Mouse (Mus musculus) left cerebral cortex, postnatal 10 days (tissue): Measurements from ENCODE around the gene Tmem178. TPM values are rescaled to one million over a fixed set of nuclear protein-coding genes. Genes with fewer than 3 reads are reported as not detected.
"Not testable (repeated sequence)": the region's sequence is repeated elsewhere in the genome, so short reads cannot be mapped to it uniquely, and the experiment has no call there.

ENCODE experiments used
- DNase-seq, 2 experiments: peaks; one replicate each; pipeline ENCODE4 v3.0.0; 2021 to 2022; ENCODE audit warnings: low spot score in 2 of 2, mixed read lengths in 1 of 2; ENCODE audit errors: extremely low spot score in 1 of 2
- intact Hi-C: fragments of 180-260 bp; cut with DNase I; formaldehyde crosslinking; loops from one replicate; pipeline ENCODE4 v1.15.1; 2025
- total RNA-seq, 2 experiments: library from RNA; stranded (reverse); gene quantifications; 2 replicates each; pipeline ENCODE4 v1.2.3; 2021

The Tmem178 gene
- total RNA-seq, 2 experiments from 2014 or later = 77.1 to 80.7 TPM

- no peak for DNase-seq
- intact Hi-C loops = loop anchor here (10.0 kb wide), 1 partner anchor 135 kb away; no protein-coding TSS in a partner anchor
Observed at GRCm38 (mm10) chr17:80939833-80940232, 4.6 kb upstream of the Tmem178 start.

- DNase-seq = no peak
- intact Hi-C loops = loop anchor here (10.0 kb wide), 1 partner anchor 137 kb away; no protein-coding TSS in a partner anchor
Observed at GRCm38 (mm10) chr17:80941857-80942256, 2.6 kb upstream of the Tmem178 start.

GRCm38 (mm10) chr17:80943835-80944529 is 450 bp upstream of the Tmem178 start:
- intact Hi-C loops = loop anchor here (10.0 kb wide), 1 partner anchor 139 kb away; no protein-coding TSS in a partner anchor
- no peak for DNase-seq

GRCm38 (mm10) chr17:80945510-80945909 is 1.1 kb downstream of the Tmem178 start:
- intact Hi-C loops = loop anchor here (5.0 to 10.0 kb wide), 2 partner anchors 37 to 141 kb away; no protein-coding TSS in a partner anchor

GRCm38 (mm10) chr17:80946091-80946885 is 1.9 kb downstream of the Tmem178 start:
- DNase-seq = no peak

More at GRCm38 (mm10) chr17:80945510-80945909, 1.1 kb downstream of the Tmem178 start:
- DNase-seq = not testable (repeated sequence)

GRCm38 (mm10) chr17:80947075-80947960 is 2.9 kb downstream of the Tmem178 start:
- intact Hi-C loops = loop anchor here (5.0 to 10.0 kb wide), 2 partner anchors 35 to 143 kb away; no protein-coding TSS in a partner anchor

More at GRCm38 (mm10) chr17:80946091-80946885, 1.9 kb downstream of the Tmem178 start:
- intact Hi-C loops = loop anchor here (5.0 to 10.0 kb wide), 2 partner anchors 36 to 141 kb away; no protein-coding TSS in a partner anchor

GRCm38 (mm10) chr17:80949382-80949781 is 5.0 kb downstream of the Tmem178 start:
- intact Hi-C loops = loop anchor here (5.0 to 10.0 kb wide), 2 partner anchors 33 to 145 kb away; no protein-coding TSS in a partner anchor
- no peak for DNase-seq

More at GRCm38 (mm10) chr17:80947075-80947960, 2.9 kb downstream of the Tmem178 start:
- no peak for DNase-seq

DNA sequence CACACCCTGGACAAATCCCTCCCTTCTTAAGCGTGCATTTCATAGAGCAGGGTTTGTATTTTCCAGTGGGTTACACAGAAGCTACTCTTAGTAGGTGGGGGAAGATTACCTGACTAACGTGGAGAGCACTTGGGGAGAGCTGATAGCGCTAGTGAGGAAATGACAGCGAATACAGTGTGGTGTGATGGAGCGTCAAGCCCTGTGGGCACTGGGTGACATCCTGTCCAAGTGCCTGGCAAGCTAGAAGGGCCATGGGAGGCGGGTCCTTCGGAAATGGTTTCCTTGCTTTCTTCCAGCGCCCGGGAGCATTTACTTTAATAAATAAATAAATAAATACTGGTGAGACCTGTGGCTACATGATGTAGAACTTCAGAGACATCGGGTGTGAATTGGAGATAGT is 5.5 kb downstream of the Tmem178 start:
- intact Hi-C loops = loop anchor here (5.0 to 10.0 kb wide), 2 partner anchors 32 to 145 kb away; no protein-coding TSS in a partner anchor
- DNase-seq = no peak

DNA sequence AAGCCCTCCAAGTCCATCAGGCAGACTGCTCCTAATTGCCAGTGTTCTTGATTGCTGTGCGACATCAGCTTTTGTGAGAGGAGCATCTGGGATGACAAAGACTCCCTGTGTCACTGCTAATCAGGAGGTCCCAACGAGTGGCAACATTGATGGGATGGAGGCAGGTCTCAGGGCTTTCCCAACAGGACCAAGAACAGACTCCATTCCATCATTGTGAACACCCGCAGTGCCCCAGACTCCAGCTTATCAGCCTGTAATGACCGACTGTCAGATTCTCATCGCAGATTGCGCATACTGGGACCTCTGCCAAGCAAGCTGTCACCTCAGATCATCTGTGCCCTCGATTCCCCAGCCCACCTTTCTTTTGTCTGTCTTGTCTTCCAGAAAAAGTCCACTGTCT is 7.9 kb downstream of the Tmem178 start:
- intact Hi-C loops = no loop called here
- DNase-seq = no peak

DNA sequence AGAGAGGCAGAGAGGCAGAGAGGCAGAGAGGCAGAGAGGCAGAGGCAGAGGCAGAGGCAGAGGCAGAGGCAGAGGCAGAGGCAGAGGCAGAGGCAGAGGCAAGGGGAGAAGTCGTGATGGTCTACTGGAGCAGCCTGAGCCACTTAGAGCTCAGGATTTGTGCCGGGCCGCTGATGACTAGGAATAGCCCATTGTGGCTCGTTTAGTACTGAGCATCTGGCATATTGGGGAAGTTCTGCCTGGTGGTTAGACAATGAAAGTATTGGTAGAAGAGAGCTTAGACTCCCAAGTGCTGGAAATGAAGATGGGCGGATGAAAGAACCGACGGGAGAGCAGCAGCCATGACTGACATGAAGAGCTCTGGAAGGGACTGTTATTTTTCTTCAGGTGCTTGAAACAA is 11.0 kb downstream of the Tmem178 start:
- intact Hi-C loops = no loop called here
- DNase-seq = no peak

DNA sequence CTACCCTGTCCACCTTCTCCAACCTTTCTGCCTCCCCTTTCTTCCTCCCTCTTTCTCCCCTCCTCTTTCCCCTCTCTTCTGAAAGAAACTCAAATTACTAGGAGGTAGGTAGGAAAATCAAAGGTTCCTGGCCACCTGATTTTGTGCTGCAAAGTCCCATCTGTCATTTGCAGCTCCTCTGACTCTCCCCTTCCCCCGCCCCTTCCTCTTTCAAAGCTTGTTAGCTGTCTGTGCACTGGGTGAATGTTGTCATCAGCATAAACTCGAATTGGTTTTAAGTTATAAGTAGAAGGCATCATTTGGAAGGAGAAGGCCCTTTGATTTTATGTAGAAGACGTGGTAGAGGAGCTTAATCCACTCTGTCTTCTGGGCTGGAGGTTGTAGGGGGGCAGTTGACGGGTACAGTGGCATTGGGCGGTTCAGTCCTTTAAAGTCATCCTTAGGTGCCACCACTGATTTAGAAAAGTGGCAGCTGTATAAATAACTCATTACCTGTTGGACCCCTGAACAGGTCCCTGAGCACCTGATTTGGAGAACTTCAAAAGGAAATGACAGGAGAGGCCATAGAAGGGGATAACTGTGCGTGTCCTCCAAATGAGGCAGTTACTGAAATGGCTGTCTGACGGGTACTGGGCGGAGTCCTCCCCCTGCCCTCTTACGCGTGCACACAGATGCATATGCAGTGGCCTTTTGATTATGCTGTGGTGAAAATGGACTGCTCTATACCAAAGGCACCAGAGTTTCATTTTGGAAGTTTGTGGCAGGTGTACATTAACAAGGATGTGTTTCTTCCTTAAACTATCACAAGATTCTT is 11.8 kb downstream of the Tmem178 start:
- intact Hi-C loops = no loop called here
- no peak for DNase-seq

- DNase-seq = peak in 1 of 2 experiments; percentile 57
Observed at GRCm38 (mm10) chr17:80958332-80958731, 13.9 kb downstream of the Tmem178 start.

DNA sequence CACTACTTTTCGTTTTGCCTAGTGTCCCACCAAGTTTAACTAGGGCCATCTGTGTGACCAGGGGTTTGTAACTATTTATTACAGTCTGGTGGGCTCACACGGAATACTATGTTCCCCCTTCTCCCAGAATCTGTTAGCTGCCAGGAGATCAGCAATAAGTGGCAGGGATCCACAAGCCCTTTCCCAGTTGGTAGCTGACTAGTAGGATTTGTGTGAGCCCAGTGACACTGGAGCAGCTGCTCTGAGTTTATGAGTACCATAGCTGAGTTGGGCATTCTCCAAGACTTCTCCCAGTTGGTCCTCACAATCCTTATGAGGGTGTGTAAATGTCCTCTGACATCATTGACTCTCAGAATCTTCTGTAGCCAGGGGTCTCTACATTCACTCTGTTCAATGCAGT is 15.4 kb downstream of the Tmem178 start:
- no peak for DNase-seq
- intact Hi-C loops = no loop called here

More at GRCm38 (mm10) chr17:80958332-80958731, 13.9 kb downstream of the Tmem178 start:
- intact Hi-C loops = no loop called here

GRCm38 (mm10) chr17:80967475-80967874 is 23.0 kb downstream of the Tmem178 start:
- intact Hi-C loops = no loop called here
- no peak for DNase-seq

DNA sequence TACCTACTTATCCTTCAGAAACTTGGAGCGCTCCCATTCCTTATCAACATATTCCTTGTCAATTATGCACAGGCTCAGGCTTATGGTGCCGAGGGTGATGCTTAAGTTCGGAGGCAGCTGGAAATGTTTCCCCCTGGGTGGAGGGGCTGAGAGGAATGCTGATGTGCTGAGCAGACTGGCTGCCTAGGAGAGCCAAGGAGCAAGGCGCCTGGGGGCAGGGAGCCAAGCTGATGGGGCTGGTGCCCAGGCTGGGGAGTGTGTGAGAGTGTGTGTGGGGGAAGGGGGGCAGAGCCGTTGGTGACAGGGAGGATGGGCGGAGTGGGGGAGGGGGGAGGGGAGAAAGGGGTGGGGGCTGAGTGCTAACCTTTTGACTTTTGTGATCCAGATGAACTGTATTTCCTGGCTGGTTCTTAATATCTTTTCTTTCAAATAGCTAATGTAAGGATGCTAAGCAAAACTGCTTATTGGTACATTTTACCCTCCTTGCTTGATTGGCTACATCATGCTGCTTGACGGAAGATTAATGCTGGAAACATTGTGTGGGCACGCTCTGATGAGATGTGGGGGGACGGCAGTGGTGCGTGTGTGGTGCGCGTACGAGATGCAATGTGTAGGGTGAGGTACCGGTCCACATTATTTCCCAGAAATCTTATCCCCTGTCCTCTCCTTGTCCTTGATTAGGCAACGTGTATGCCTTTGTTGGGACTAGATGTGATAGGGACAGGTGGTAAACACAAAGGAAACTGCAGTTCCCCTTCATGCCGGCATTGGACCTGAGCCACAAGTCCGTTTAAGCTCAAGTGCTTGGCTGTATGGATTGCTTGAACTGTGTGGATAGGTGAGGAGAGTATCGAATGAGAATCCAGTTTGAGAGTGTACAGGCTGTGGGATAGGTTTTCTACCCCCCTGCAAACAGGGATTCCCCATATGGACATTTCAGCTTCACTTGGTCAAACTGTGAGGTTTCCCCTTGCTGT is 25.5 kb downstream of the Tmem178 start:
- intact Hi-C loops = no loop called here
- DNase-seq = peak; percentile 67 to 81

DNA sequence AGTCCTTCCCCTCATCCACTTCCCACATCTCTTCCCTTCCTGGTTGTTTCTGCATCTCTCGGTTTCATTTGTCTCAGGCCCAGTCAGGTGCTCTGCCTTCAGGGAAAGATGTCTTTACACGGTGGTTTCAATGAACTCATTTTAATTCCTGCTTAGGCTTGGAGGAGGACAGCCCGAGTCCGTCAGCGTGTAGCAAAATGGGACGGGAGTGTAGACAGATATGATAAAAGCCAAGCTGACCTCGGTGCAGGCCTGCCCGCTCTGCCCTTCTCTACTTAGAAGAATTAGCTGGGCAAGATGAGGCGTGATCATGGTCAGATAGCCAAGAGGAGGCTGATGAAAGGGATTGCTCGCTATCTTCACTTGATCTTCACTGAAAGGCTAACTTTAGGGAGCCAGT is 26.3 kb downstream of the Tmem178 start:
- intact Hi-C loops = no loop called here
- no peak for DNase-seq
